Mouse (Mus musculus) heart, adult 2 months (tissue): ENCODE data around the gene Tarbp2. TPM values are rescaled to one million over a fixed set of nuclear protein-coding genes. Genes with fewer than 3 reads are reported as not detected.

Experiments
- DNase-seq, 2 experiments: peaks; one replicate each; pipeline ENCODE4 v3.0.0; 2021
- H3K27ac ChIP-seq: fragments of 200-600 bp; 2 replicates; pipeline ENCODE4 v1.8.1; 2022
- H3K27me3 ChIP-seq: fragments of 200-500 bp; 2 replicates; pipeline ENCODE4 v1.6.1; 2012; ENCODE audit warnings: mild to moderate bottlenecking, low read length, inconsistent platforms, mixed read lengths; ENCODE audit not compliant: control insufficient read depth, insufficient read depth
- H3K36me3 ChIP-seq: fragments of 200-500 bp; 2 replicates; pipeline ENCODE4 v1.6.1; 2012; ENCODE audit warnings: low read length, inconsistent platforms; ENCODE audit not compliant: control insufficient read depth, insufficient read depth
- H3K4me1 ChIP-seq: fragments of 200-500 bp; 2 replicates; pipeline ENCODE4 v1.6.1; 2011; ENCODE audit warnings: low read length; ENCODE audit not compliant: control insufficient read depth, insufficient read depth
- H3K4me3 ChIP-seq: fragments of 200-600 bp; 2 replicates; pipeline ENCODE4 v1.8.1; 2022
- H3K79me2 ChIP-seq: fragments of 200-500 bp; replicated peaks from 2 replicates; pipeline ENCODE4 v1.6.1; 2012; ENCODE audit warnings: mild to moderate bottlenecking, inconsistent platforms, low read length, moderate library complexity, mixed read lengths; ENCODE audit not compliant: control insufficient read depth, insufficient read depth
- H3K9ac ChIP-seq: fragments of 200-500 bp; 2 replicates; pipeline ENCODE4 v1.6.1; 2012; ENCODE audit warnings: low read depth, mild to moderate bottlenecking, control low read depth, inconsistent platforms, low read length, mixed read lengths
- CTCF ChIP-seq: fragments of 200-600 bp; IDR thresholded peaks from 2 replicates; pipeline ENCODE4 v1.8.1; 2022; ENCODE audit warnings: antibody characterized with exemption, mild to moderate bottlenecking, moderate library complexity
- EP300 ChIP-seq: fragments of 200-500 bp; IDR thresholded peaks from 2 replicates; pipeline ENCODE4 v1.6.1; 2011; ENCODE audit warnings: low read depth, low read length, control low read depth; ENCODE audit not compliant: insufficient read depth
- POLR2A ChIP-seq: fragments of 200-500 bp; IDR thresholded peaks from 2 replicates; pipeline ENCODE4 v1.6.1; 2011; ENCODE audit warnings: mild to moderate bottlenecking, low read depth, low read length, control low read depth; ENCODE audit not compliant: insufficient read depth
- WGBS: fragments of 180-500 bp; shearing (Covaris S2); methylation state at CpG from one replicate; pipeline ENCODE4 v1.1.7; 2018; 5-methylcytosine and 5-hydroxymethylcytosine counted together
- intact Hi-C: fragments of 180-260 bp; cut with DNase I; formaldehyde crosslinking; loops from one replicate; pipeline ENCODE4 v1.15.1; 2025
- polyA plus RNA-seq: library from polyadenylated mRNA; depleted of rRNA; stranded (reverse); fragments of >200 nt; gene quantifications from 2 replicates; pipeline ENCODE4 v1.2.3, GENCODE M21; 2012
- total RNA-seq, 2 experiments: library from RNA; stranded (reverse); gene quantifications; 2 replicates each; pipeline ENCODE4 v1.2.3; 2021

Tarbp2 gene
- total and polyA plus RNA-seq, 3 experiments = 37.4 to 79.2 (median 43.6) TPM

GRCm38 (mm10) chr15:102507561-102507960 is 10.4 kb upstream of the Tarbp2 start:
- H3K27ac ChIP-seq = no peak overlapping the region
- no peak for DNase-seq
- H3K36me3 ChIP-seq = no peaks in the 10 kb centered on the region
- no peaks in the 10 kb centered on the region; the same call in 1 of the 2 replicates for H3K4me1 ChIP-seq
- TF ChIP-seq POLR2A = no peak
- TF ChIP-seq CTCF = no peak
- no peak for TF ChIP-seq EP300
- intact Hi-C loops = no loop called here
- H3K4me3 ChIP-seq = no peak overlapping the region
- no peak overlapping the region for H3K9ac ChIP-seq
- no peaks in the 10 kb centered on the region for H3K79me2 ChIP-seq
- no peaks in the 10 kb centered on the region for H3K27me3 ChIP-seq

- Histone ChIP-seq H3K79me2 (no peaks in the 10 kb centered on the region), H3K4me3 (no peak overlapping the region), H3K27ac (no peak overlapping the region), H3K4me1 (no peaks in the 10 kb centered on the region; the same call in 1 of the 2 replicates), H3K9ac (no peak overlapping the region), H3K27me3 (no peaks in the 10 kb centered on the region), H3K36me3 (no peaks in the 10 kb centered on the region)
- 76% methylated on average over 3 of the region's 3 CpGs for WGBS
- DNase-seq = no peak
- no peak for TF ChIP-seq POLR2A
- TF ChIP-seq EP300 = no peak
- TF ChIP-seq CTCF = no peak
- intact Hi-C loops = no loop called here
Measured at GRCm38 (mm10) chr15:102508336-102508735, 9.7 kb upstream of the Tarbp2 start.

GRCm38 (mm10) chr15:102510110-102510509 is 7.9 kb upstream of the Tarbp2 start:
- 15% methylated on average over 9 of the region's 9 CpGs for WGBS
- DNase-seq = no peak
- TF ChIP-seq POLR2A (no peak), CTCF (no peak), EP300 (no peak)
- Histone ChIP-seq H3K27ac (peak overlapping the region; percentile 10; the same call in 1 of the 2 replicates), H3K4me3 (peak overlapping the region; percentile 70), H3K36me3 (no peaks in the 10 kb centered on the region), H3K9ac (peak overlapping the region; percentile 79), H3K27me3 (no peaks in the 10 kb centered on the region), H3K4me1 (no peaks in the 10 kb centered on the region; the same call in 1 of the 2 replicates), H3K79me2 (no peaks in the 10 kb centered on the region)
- intact Hi-C loops = no loop called here

GRCm38 (mm10) chr15:102510590-102511284 is 7.3 kb upstream of the Tarbp2 start:
- DNase-seq = peak; percentile 84 to 85
- Histone ChIP-seq H3K36me3 (no peaks in the 10 kb centered on the region), H3K9ac (peak overlapping the region; percentile 79), H3K27ac (peak overlapping the region; percentile 18; the same call in 1 of the 2 replicates), H3K4me3 (peak overlapping the region; percentile 70), H3K4me1 (no peaks in the 10 kb centered on the region; the same call in 1 of the 2 replicates), H3K79me2 (no peaks in the 10 kb centered on the region), H3K27me3 (no peaks in the 10 kb centered on the region)
- WGBS = 3% methylated on average over 34 of the region's 34 CpGs
- intact Hi-C loops = no loop called here
- TF ChIP-seq EP300 = peak; percentile 36; the same call in 1 of the 2 replicates
- no peak for TF ChIP-seq CTCF
- TF ChIP-seq POLR2A = peak; percentile 41

GRCm38 (mm10) chr15:102511285-102511833 is 6.6 kb upstream of the Tarbp2 start:
- H3K4me3 ChIP-seq = no peak overlapping the region; the same call in 1 of the 2 replicates
- WGBS = 29% methylated on average over 6 of the region's 6 CpGs
- H3K4me1 ChIP-seq = peaks cover 2% of the 10 kb centered on the region; the same call in 1 of the 2 replicates
- no peaks in the 10 kb centered on the region for H3K27me3 ChIP-seq
- no peaks in the 10 kb centered on the region for H3K79me2 ChIP-seq
- intact Hi-C loops = no loop called here
- no peak for DNase-seq
- H3K36me3 ChIP-seq = no peaks in the 10 kb centered on the region
- no peak for TF ChIP-seq CTCF
- TF ChIP-seq EP300 = no peak
- no peak for TF ChIP-seq POLR2A
- no peak overlapping the region for H3K9ac ChIP-seq
- peak overlapping the region; percentile 18; the same call in 1 of the 2 replicates for H3K27ac ChIP-seq

GRCm38 (mm10) chr15:102512010-102512409 is 6.0 kb upstream of the Tarbp2 start:
- no peak overlapping the region for H3K9ac ChIP-seq

More at GRCm38 (mm10) chr15:102512010-102512409, 6.0 kb upstream of the Tarbp2 start:
- intact Hi-C loops = no loop called here
- no peaks in the 10 kb centered on the region for H3K27me3 ChIP-seq
- H3K36me3 ChIP-seq = no peaks in the 10 kb centered on the region
- no peaks in the 10 kb centered on the region for H3K79me2 ChIP-seq
- no peak overlapping the region for H3K4me3 ChIP-seq
- no peak for DNase-seq
- H3K27ac ChIP-seq = no peak overlapping the region
- WGBS = 68% methylated on average over 5 of the region's 5 CpGs
- H3K4me1 ChIP-seq = peaks cover 2% of the 10 kb centered on the region; the same call in 1 of the 2 replicates
- TF ChIP-seq POLR2A = no peak
